In the genomic region with DNA sequence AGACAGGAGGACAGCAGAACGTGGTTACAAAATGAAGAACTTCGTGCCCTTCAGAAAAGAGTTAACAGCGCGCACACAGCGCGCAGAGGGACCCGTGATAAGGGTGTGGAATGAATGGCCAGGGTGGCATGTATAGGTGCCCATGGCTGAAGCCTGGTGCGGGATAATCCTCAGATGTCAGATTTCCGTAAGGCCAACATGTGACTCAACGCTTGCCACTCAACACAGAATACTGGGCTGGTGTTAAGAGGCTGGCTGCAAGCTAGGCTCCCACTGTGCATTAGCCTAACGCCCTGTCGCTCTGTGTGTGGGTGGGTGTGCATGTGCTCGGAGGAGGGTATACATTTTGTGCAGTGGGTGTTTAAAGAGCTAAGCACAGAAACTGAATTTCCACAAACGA, we compare ENCODE assay signal across 7 mouse cellular contexts. TPM values are rescaled to one million over a fixed set of nuclear protein-coding genes. Genes with fewer than 3 reads are reported as not detected.
DNase-seq lines count a peak whose midpoint lies in the region; ATAC-seq and TF ChIP-seq lines count a peak whose summit lies in the region.

No protein-coding gene starts in this region.

- no peaks in the 10 kb centered on the region for H3K36me3 ChIP-seq in liver, embryonic 11.5 days (ENCODE audit: control insufficient read depth, insufficient read depth, low read length)
- no peaks in the 10 kb centered on the region for H3K36me3 ChIP-seq in liver, postnatal 0 days (replicated peaks; ENCODE audit: insufficient read depth, low read length)

- no peak for TF ChIP-seq EP300 in liver, postnatal 0 days (IDR thresholded peaks at IDR 0.05; ENCODE audit: low read depth)

- H3K9ac ChIP-seq in liver, embryonic 11.5 days (ENCODE audit: low read depth, low read length) = no peak overlapping the region
- no peak overlapping the region for H3K9ac ChIP-seq in liver, postnatal 0 days (replicated peaks)

- H3K4me2 ChIP-seq in liver, embryonic 11.5 days = no peak overlapping the region
- no peak overlapping the region for H3K4me2 ChIP-seq in liver, postnatal 0 days (ENCODE audit: low read depth, low read length)

- DNase-seq in liver, embryonic 11.5 days (ENCODE audit: low spot score) = no peak
- DNase-seq in liver, postnatal 0 days = no peak
- DNase-seq in frontal cortex, postnatal 25 days (ENCODE audit: low spot score in 2 of 2) = peak; percentile 38 to 44
- peak; percentile 66 for DNase-seq in layer of hippocampus, adult 9-11 months
- DNase-seq in skeletal muscle tissue, adult 2 months (ENCODE audit: low read depth, low spot score) = peak; percentile 78
- DNase-seq in cerebellum, adult 11 months = no peak
- DNase-seq in B cell, adult 2 months = no peak

- 65% methylated on average over 14 of the region's 14 CpGs for WGBS in liver, embryonic 11.5 days
- 53% methylated on average over 14 of the region's 14 CpGs for WGBS in liver, postnatal 0 days (ENCODE audit: insufficient replicate concordance)

- H3K9me3 ChIP-seq in liver, embryonic 11.5 days (ENCODE audit: control insufficient read depth, low read length) = no peaks in the 10 kb centered on the region
- H3K9me3 ChIP-seq in liver, postnatal 0 days (ENCODE audit: low read length) = no peaks in the 10 kb centered on the region

- no peak overlapping the region for H3K4me3 ChIP-seq in liver, embryonic 11.5 days (ENCODE audit: low read depth, low read length)
- H3K4me3 ChIP-seq in liver, postnatal 0 days (ENCODE audit: low read depth, low read length) = no peak overlapping the region

- H3K27ac ChIP-seq in liver, embryonic 11.5 days (ENCODE audit: low read depth, low read length) = no peak overlapping the region
- no peak overlapping the region for H3K27ac ChIP-seq in liver, postnatal 0 days (ENCODE audit: low read depth)

- 0 out of 2 replicates have a peak, but pooled peaks have one; percentile 27 for ATAC-seq in liver, embryonic 11.5 days (replicated peaks; ENCODE audit: low FRiP score)
- ATAC-seq in liver, postnatal 0 days = no peak

- peaks cover 5% of the 10 kb centered on the region; the same call in 1 of the 2 replicates for H3K4me1 ChIP-seq in liver, embryonic 11.5 days (replicated peaks; ENCODE audit: control insufficient read depth, insufficient read depth, low read length)
- H3K4me1 ChIP-seq in liver, postnatal 0 days (ENCODE audit: insufficient read depth) = peaks cover 7% of the 10 kb centered on the region; the same call in 1 of the 2 replicates

- no peaks in the 10 kb centered on the region for H3K27me3 ChIP-seq in liver, embryonic 11.5 days (replicated peaks; ENCODE audit: control insufficient read depth, insufficient read depth, low read length)
- H3K27me3 ChIP-seq in liver, postnatal 0 days (ENCODE audit: insufficient read depth, low read length) = no peaks in the 10 kb centered on the region

- TF ChIP-seq CTCF in liver, postnatal 0 days (IDR thresholded peaks at IDR 0.05; ENCODE audit: low read depth) = no peak

RNA-seq across cellular contexts. Expression of a gene that starts 47.3 kb away (rescaled TPM):
- 1.2 and 1.5 TPM in 2 replicates for polyA plus RNA-seq in liver, embryonic 11.5 days (2014; fragmentation: Nextera tagmentation; extraction: Ambion mirVana)
- polyA plus RNA-seq in liver, postnatal 0 days (2015; fragmentation: Nextera tagmentation; extraction: Ambion mirVana) = 3.3 and 4.1 TPM in 2 replicates

Comparison
In these comparisons a context has a peak if more than half of its experiments do, and no peak if none do; other contexts are left out.
1. DNase-seq: peak in frontal cortex, postnatal 25 days (2 of 2), layer of hippocampus, adult 9-11 months (single experiment) and skeletal muscle tissue, adult 2 months (single experiment); none in liver, embryonic 11.5 days (single experiment), liver, postnatal 0 days (single experiment), cerebellum, adult 11 months (single experiment) and B cell, adult 2 months (0 of 2).